Mouse (Mus musculus): ENCODE data around the gene Zfp365. TPM values are rescaled to one million over a fixed set of nuclear protein-coding genes. Genes with fewer than 3 reads are reported as not detected.

Zfp365 gene
- total and polyA plus RNA-seq, 3 experiments = 1.0 to 4.0 (median 1.2) TPM

GRCm38 (mm10) chr10:67901179-67901578, 11.3 kb downstream of the Zfp365 start:
- dilution Hi-C loops (cut with MboI; ENCODE audit: extremely low pct_ligation_motif_present, extremely low pct_unique_long_range_greater_than_20kb, low sequenced_read_pairs) = no loop called here
- DNase-seq (ENCODE audit: extremely low read depth) = no peak
- in situ Hi-C loops (cut with MboI; ENCODE audit: low pct_ligation_motif_present, low pct_unique_long_range_greater_than_20kb, low sequenced_read_pairs) = no loop called here
- H3K4me2 ChIP-seq (ENCODE audit: insufficient read depth, low read depth, poor library complexity, severe bottlenecking) = no peak overlapping the region
- no peaks in the 10 kb centered on the region for H3K36me3 ChIP-seq (replicated peaks in 1 of 2; ENCODE audit: control insufficient read depth in 1 of 2, insufficient read depth in 1 of 2, low read length in 1 of 2)
- H3K27me3 ChIP-seq (replicated peaks) = no peaks in the 10 kb centered on the region
- H3K9me3 ChIP-seq (replicated peaks; ENCODE audit: low read length) = no peaks in the 10 kb centered on the region
- H3K9ac ChIP-seq (ENCODE audit: insufficient read depth, low read depth) = no peak overlapping the region
- no peak for TF ChIP-seq KAT2A (IDR thresholded peaks at IDR 0.05; ENCODE audit: insufficient replicate concordance, low read length)
- no peak for TF ChIP-seq MAFK (IDR thresholded peaks at IDR 0.05; ENCODE audit: insufficient replicate concordance, low read length)
- TF ChIP-seq TBP (conservative IDR thresholded peaks at IDR 0.05; ENCODE audit: low read depth, low read length) = no peak
- TF ChIP-seq MAX (IDR thresholded peaks at IDR 0.05; ENCODE audit: low read length) = no peak
- no peak for TF ChIP-seq ZC3H11A (IDR thresholded peaks at IDR 0.05; ENCODE audit: low read depth, low read length)
- TF ChIP-seq POLR2A (IDR thresholded peaks at IDR 0.05; ENCODE audit: low read depth, low read length) = no peak
- TF ChIP-seq ZMIZ1 (IDR thresholded peaks at IDR 0.05; ENCODE audit: low read depth, low read length) = no peak
- TF ChIP-seq GABPA (IDR thresholded peaks at IDR 0.05; ENCODE audit: insufficient replicate concordance, low read depth, low read length) = no peak
- TF ChIP-seq RAD21 (IDR thresholded peaks at IDR 0.05; ENCODE audit: low read depth, low read length) = no peak
- TF ChIP-seq CHD1 (IDR thresholded peaks at IDR 0.05; ENCODE audit: low read depth, low read length) = no peak
- TF ChIP-seq SMC3 (IDR thresholded peaks at IDR 0.05; ENCODE audit: low read depth, low read length) = no peak
- TF ChIP-seq CHD2 (IDR thresholded peaks at IDR 0.05; ENCODE audit: low read length) = no peak
- TF ChIP-seq USF2 (conservative IDR thresholded peaks at IDR 0.05; ENCODE audit: low read depth, low read length) = no peak
- TF ChIP-seq USF1 (IDR thresholded peaks at IDR 0.05; ENCODE audit: low read depth, low read length) = no peak
- no peak for TF ChIP-seq IRF4 (IDR thresholded peaks at IDR 0.05; ENCODE audit: low read depth, low read length)
- no peak for TF ChIP-seq ZKSCAN1 (IDR thresholded peaks at IDR 0.05; ENCODE audit: borderline replicate concordance, low read depth, low read length)
- TF ChIP-seq ELF1 (IDR thresholded peaks at IDR 0.05; ENCODE audit: low read depth, low read length) = no peak
- peaks cover 7 to 16% of the 10 kb centered on the region in 2 experiments; a peak in 3 of 4 replicates for H3K4me1 ChIP-seq (ENCODE audit: control insufficient read depth in 1 of 2, insufficient read depth in 2 of 2)
- no peak overlapping the region for H3K27ac ChIP-seq (ENCODE audit: insufficient read depth, low read depth)
- H3K79me2 ChIP-seq (replicated peaks; ENCODE audit: control insufficient read depth, extremely low read depth, insufficient read depth, poor library complexity, severe bottlenecking) = no peaks in the 10 kb centered on the region
- H3K4me3 ChIP-seq (replicated peaks in 1 of 3; ENCODE audit: low read depth in 2 of 3, low read length in 2 of 3, poor library complexity in 1 of 3) = no peak overlapping the region

GRCm38 (mm10) chr10:67898949-67899675, 13.3 kb downstream of the Zfp365 start:
- DNase-seq (ENCODE audit: extremely low read depth) = peak; percentile 14
- H3K9ac ChIP-seq (ENCODE audit: insufficient read depth, low read depth) = no peak overlapping the region
- H3K79me2 ChIP-seq (replicated peaks; ENCODE audit: control insufficient read depth, extremely low read depth, insufficient read depth, poor library complexity, severe bottlenecking) = no peaks in the 10 kb centered on the region
- H3K9me3 ChIP-seq (replicated peaks; ENCODE audit: low read length) = no peaks in the 10 kb centered on the region
- TF ChIP-seq IRF4 (IDR thresholded peaks at IDR 0.05; ENCODE audit: low read depth, low read length) (0 out of 2 replicates have a peak, but pooled peaks have one; percentile 20), RAD21 (IDR thresholded peaks at IDR 0.05; ENCODE audit: low read depth, low read length) (no peak), MAFK (IDR thresholded peaks at IDR 0.05; ENCODE audit: insufficient replicate concordance, low read length) (0 out of 2 replicates have a peak, but pooled peaks have one; percentile 30)
- peaks cover 7 to 16% of the 10 kb centered on the region in 2 experiments; a peak in 3 of 4 replicates for H3K4me1 ChIP-seq (ENCODE audit: control insufficient read depth in 1 of 2, insufficient read depth in 2 of 2)
- peaks cover 0 to 5% of the 10 kb centered on the region in 2 experiments for H3K36me3 ChIP-seq (replicated peaks in 1 of 2; ENCODE audit: control insufficient read depth in 1 of 2, insufficient read depth in 1 of 2, low read length in 1 of 2)
- H3K4me2 ChIP-seq (ENCODE audit: insufficient read depth, low read depth, poor library complexity, severe bottlenecking) = no peak overlapping the region
- no peak overlapping the region for H3K27ac ChIP-seq (ENCODE audit: insufficient read depth, low read depth)
- H3K27me3 ChIP-seq (replicated peaks) = no peaks in the 10 kb centered on the region
- dilution Hi-C loops (cut with MboI; ENCODE audit: extremely low pct_ligation_motif_present, extremely low pct_unique_long_range_greater_than_20kb, low sequenced_read_pairs) = no loop called here
- no peak overlapping the region for H3K4me3 ChIP-seq (replicated peaks in 1 of 3; ENCODE audit: low read depth in 2 of 3, low read length in 2 of 3, poor library complexity in 1 of 3)
- in situ Hi-C loops (cut with MboI; ENCODE audit: low pct_ligation_motif_present, low pct_unique_long_range_greater_than_20kb, low sequenced_read_pairs) = no loop called here
